Mouse (Mus musculus): Measurements from ENCODE around the gene Trim47.
"Not testable (repeated sequence)": the region's sequence is repeated elsewhere in the genome, so short reads cannot be mapped to it uniquely, and the experiment has no call there.

The Trim47 gene

DNA sequence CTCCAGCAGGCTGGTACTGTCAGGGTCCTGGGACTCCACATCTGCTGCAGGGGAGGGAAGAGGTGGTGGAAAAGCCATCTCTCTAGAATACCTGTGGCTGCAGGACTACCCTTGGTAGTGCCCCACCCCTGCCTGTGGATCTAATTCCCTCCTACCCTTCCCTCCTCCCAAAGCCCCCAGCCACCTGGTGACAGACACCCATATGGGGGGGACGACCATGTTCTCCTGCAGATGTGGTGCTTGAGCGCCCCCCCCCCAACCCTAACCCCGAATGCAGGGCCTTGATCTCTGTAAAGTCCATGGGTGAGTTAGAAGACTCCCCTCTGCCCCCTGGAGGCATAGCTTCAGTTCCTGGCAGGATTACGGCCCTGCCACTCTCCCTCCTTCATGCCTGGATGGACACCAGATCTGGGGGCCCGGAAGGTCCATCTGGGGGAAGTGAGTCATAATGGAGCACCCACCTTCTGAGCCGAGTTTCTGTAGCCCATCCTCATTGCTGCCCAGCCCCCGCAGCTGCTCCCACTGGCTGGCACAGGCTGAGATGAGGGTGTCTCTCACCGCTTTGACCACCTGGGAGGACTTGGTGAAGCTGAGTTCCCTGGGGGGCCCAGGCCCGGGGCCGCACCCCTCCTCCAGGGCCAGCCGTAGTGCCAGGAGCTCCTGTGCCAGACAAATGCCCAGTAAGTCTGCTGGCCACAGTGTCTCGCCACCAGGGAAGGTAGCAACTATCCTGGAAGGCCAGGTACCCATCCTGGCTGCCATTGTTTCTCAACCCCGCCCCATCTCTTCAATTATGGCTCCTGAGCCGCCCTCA is 19.8 kb downstream of the Trim47 start:
- DNase-seq, result peak in 1 of 2 experiments; percentile 23

DNA sequence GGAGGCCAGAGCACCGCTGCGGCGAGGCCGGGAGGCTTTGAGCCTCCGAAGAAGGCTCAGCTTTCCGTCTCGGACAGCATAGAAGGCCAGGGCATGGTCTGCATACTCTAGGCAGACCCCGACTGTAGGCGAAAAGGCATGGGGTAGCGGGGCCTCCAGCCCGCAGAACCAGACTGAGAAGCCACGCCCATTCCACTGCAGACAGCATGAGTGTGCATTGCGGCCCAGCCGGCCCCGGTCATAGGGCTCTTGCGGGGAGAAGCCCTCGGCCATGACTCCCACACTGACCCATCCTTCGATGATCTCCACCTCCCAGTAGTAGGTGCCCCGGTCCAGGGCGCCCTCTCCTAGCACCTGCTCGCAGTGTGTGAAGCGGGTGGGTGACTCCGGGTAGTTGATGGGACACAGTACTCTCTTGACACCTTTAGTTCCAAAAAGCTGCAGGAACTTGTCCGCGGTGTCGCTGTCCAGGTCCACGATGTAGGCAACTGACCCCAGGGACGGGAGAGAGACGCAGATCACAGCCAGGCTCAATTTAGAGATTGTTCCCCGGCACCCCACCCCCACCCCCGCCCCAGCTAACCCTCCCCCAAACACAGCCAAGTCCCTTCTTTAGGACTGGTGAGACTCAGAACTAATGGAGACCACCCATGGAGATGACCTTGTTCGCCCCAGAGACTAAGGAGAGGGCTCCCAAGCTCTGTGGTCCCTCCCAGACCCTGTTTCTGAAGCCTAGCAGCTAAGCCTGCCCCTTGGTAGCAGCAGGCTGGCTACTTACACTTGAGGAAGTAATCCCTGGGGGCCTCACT is 20.7 kb downstream of the Trim47 start:
- no peak for DNase-seq

DNA sequence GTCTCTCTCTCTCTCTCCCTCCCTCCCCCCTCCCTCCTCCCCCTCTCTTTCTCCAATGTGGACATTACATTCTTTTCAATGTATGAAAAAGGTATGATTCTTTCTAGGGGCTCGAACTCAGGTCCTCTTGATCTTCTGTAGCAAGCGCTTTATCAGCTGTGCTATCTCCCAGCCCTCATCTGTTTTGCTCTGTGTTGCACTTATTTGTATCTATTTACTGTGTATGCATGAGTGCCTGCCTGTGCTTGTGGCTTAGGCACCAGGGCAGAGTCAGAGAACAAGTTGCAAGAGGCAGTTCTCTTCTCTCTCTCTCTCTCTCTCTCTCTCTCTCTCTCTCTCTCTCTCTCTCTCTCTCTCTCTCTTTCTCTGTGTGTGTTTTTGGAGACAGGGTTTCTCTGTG is 21.9 kb downstream of the Trim47 start:
- DNase-seq, result no peak

DNA sequence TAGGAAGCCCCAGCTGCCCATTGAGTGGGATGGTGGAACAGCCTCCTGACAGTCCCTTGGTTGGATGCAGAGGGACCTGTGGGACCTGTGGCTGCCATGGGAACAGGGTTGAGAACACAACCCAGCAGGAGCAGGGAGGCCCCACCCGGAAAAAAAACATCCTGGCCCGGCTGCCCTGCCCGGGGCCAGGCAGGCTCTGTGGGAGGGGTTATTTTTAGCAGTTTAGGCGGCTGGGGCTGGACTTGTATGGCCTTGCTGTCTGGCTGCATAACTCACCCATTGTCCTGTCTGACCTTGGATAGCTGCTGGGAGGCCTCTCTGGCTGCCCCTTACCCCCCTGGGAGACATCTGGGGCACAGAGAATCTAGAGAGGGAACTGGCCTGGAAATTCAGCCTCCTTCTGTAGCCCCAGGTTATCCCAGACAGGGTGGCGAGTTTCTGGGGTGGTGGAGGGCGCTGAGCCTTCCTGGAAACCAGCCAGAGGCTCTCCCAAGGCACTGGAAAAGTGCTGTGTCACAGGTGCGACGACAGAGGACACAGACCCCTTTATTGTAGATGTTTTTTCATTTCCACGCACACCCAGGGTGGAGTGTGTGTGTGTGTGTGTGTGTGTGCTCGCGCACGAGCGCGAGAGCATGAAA is 22.9 kb downstream of the Trim47 start:
- DNase-seq, result no peak

DNA sequence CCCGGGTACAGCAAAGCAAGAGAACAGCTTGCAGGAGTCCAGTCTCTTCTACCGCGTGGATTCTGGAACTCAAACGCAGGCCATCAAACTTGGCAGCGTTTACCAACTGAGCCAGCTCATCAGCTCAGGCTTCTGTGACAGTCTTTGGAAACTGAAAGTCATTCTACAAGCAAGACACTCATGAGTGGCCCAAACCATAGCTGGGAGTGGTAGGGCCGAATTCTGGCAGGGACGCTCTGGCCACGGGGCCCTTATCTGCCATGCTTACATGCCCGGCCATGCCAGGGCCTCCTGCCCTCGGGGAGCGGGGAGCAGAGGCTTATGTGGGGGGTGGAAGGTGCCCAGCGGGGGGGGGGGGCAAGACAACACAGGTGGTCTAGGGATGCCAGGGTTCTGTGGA is 23.4 kb downstream of the Trim47 start:
- DNase-seq, result no peak

DNA sequence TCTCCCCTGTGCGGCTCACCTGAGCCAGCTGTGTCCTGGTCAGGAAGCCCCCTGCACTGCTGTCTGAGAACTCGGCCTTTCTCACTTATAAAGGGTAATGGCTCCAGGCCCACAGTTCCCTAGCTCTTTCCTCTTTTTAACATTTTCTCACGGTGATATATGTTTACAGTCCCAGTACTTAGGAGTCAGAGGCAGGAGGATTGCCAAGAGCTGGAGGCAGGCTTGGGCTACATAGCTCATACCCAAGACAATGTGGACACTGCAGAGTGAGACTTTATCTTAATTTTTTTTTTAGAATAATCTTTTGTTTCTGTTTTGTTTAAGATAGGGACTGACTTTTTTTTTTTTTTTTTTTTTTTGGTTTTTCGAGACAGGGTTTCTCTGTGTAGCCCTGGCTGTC is 24.5 kb downstream of the Trim47 start:
- DNase-seq, result no peak

DNA sequence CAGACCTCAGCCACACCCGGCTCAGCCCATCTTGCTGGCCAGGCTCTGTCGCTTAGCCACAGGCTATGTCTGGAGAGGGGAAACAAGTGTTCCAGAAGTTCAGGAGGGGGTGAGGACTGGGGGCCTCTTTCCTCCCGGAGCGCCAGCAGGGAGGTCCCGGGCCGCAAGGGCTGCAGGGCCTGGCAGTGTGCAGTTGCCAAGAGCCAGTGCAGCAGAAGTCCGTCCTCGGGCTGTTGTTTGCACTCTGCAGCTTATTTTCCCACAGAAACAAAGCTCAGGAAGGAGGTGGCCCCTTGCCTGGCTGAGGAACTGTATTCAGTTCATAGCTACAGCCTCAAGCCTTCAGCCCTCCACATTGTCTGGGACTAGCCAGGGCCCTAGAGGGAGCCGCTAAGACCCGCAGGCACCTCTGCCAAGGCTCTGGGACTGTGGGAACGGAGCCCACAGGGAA is 25.1 kb downstream of the Trim47 start:
- peak; percentile 45 to 53 for DNase-seq

DNA sequence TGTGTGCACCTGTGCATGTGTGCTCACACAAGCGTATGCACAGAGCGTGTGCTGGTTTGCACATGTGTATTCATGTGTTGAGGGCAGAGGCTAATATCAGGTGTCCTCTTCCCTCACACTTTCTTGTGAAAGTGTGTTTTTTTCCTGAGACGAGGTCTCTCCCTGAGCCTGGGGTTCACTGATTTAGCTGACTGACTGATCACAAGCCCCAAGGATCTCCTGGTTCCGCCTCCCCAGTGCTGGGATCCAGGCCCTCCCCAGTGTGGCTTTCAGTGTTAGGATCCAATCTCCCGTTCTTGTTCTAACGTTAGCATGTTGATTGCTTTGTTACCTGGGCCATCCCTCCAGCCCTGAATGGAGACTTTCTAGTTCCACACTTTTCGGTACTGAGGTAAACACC is 26.2 kb downstream of the Trim47 start:
- no peak for DNase-seq

DNA sequence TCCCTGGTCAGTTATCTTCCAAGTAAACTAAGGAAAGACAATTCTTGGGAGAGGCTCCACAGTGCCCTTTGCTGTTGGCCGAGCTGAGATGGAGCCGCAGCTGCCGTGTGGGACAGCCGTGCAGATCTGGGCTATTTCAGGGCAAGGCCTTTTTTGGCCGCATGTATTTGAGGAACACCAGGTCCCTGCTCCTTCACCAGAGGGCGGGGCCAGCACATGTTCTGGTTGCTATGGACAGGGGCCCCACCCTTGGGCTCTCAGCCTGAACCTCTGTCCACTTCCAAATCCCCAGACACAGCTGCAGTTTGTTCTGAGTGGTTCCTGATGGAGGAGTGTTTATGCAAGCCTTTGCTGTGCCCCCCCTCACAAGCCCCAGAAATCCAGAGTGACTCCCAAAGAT is 26.6 kb downstream of the Trim47 start:
- no peak for DNase-seq

DNA sequence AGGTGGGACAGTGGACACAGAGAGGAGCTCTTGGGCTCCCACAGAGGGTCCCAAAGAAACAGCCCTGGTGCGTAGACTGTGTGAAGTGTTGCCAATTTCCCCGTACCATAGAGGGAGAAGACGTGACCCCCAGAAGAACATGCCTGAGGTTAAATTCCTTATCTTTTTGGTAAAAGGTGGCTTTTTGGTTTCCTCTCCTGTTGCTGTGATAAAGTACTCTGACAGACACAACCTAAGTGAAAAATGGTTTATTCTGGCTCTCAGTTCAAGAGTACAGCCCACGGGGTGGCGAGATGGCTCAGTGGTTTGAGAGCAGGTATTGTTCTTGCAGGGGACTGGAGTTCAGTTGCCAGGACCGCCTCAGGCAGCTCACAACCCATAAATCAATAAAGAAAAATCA is 27.5 kb downstream of the Trim47 start:
- DNase-seq, result no peak

DNA sequence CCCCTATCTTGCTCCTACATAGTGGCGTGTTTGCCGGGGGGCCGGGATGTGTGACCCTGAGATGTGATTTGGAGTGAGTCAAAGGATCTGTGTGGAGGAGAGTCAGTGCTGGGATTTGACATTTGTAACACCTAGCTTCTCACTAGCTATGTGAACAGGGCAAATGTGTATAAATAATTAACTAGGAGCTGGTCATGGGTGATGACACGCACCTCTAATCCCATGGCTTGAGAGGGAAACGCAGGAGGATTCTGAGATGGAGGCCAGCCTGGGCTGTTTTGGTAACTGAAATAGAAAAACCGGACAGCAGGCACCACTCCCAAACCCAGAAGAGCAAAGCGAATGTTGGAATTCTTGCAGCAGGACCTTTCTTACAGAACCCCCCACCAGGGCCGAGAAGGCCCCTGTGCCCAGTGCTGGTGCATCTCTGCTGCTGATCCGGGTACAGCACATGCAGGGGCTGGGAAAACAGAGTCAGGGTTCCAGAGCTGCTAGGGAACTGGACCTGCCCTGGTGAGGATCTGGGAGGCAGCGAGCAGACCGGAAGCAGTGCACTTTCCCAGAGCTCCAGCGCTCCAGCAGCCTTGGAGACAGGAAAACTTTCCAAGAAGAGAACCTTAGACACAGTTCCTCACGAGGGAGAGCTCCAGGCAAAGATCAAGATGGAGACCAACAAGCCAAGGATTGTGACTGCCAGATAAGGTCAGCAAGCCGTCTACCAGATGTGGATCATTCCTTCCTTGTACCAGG is 28.1 kb downstream of the Trim47 start:
- no peak for DNase-seq

DNA sequence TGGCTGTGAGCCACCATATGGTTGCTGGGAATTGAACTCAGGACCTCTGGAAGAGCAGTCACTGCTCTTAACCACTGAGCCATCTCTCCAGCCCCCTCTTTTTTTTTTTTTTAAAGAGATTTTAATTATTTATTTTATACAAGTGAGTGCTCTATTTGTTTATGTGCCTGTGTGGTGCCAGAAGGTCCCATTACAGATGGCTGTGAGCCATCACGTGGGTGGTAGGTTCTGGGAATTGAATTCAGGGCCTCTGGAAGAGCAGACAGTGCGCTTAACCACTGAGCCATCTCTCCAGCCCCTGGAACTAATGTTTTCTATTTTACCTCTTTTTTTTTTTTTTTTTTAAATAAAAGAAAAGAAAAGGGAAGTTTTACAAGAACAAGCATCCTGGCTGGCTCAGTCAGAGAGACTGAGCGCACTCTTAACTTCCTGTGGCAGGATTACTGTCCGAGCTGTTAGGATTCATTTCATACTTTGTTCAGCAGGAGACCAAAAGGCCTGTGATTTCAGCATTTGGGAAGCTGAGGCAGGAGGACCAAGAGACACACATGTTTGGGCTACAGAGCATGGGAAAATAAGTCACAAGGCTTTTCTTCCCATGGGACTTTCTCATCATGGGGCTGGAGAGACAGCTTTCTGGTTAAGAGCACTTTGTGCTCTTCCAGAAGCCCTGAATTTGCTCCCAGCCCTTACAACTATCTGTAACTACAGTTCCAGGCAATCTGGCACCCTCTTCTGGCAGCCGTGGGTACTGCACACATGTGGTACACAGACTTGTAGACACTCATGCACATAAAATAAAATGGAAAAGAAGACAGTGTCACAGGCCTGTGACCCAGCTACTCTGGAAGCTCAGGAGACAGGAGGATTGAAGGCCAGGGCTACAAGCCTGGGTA is 30.5 kb downstream of the Trim47 start:
- peak in 1 of 2 experiments; percentile 52 for DNase-seq

DNA sequence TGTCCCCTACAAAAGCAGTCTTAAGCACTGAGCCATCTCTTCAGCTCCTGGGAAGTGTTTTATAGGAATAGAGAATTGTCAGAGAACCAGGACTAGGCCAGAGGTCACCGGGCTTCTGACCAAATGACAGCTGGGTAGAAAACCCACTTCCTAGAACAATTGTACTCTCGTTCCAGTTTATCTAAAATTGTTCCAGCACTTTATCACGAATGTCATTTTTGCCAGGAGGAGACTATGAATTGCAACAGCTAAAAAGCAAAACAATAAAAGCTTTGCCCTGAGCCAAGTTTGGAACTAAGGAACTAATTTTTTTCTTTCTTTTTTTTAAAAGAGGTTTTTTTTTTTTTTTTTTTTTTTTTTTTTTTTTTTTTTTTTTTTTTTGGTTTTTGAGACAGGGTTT is 31.4 kb downstream of the Trim47 start:
- DNase-seq, result no peak

DNA sequence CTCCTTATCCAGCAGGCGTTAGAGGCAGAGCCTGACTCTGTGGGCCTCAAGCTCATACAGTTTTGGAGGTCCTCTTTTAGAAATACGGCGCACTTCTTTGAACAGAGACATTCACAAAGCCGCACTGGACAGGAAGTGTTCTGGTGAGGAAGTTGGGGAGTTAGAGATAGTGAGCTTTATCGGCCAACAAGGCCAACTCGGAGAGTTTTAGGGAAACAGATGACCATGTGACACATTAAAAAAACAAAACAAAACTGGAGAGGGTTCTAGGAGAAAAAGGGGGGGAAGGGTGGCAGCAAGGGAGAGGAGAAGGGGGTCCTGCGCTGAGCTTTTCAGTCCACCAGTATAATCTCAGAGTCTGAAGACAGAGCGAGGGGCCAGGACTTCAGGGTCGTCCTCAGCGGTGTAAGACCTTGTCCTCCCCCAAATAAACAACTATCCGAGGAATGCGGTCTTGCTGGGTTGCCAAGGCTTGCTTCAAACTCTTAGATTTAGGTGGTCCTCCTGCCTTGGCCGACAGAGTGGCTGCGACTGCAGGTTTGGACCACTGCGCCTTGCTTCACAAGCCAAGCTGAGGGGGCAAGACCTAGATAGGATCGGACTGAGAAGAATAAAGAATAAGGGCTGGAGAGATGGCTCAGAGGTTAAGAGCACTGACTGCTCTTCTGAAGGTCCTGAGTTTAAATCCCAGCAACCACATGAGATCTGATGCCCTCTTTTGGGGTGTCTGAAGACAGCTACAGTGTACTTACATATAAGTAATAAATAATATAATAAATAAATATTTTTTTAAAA is 33.0 kb downstream of the Trim47 start:
- no peak for DNase-seq

DNA sequence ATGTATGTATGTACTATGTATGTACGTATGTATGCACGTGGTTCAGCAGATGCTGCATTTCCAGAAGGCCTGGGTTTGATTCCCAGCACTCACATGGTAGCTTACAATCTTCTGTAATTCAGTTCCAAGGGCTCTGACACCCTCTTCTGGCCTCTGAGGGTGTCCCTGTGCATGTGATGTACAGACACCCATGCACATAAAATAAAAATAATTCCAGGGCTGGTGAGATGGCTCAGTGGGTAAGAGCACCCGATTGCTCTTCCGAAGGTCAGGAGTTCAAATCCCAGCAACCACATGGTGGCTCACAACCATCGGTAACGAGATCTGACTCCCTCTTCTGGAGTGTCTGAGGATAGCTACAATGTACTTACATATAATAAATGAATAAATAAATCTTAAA is 34.1 kb downstream of the Trim47 start:
- not testable (repeated sequence) for DNase-seq

DNA sequence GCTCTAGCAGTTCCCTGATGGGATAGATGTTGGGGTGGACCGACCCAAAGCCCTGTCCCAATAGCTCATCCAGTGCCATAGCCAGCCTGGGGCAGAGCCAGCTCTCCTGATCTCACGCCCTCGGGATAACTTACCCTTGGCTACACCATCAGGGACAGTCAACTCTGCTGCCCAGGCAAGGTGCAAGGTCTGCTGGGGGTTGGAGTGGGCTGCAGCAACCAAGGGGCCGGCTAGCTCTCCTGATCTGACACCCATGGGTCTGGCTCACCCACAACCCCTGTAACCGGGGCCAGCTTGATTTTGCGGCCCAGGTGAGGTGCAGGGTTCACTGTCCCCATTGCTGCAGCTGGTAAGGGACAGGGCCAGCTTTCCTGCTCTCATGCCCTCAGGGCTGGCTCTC is 35.4 kb downstream of the Trim47 start:
- DNase-seq, result no peak

DNA sequence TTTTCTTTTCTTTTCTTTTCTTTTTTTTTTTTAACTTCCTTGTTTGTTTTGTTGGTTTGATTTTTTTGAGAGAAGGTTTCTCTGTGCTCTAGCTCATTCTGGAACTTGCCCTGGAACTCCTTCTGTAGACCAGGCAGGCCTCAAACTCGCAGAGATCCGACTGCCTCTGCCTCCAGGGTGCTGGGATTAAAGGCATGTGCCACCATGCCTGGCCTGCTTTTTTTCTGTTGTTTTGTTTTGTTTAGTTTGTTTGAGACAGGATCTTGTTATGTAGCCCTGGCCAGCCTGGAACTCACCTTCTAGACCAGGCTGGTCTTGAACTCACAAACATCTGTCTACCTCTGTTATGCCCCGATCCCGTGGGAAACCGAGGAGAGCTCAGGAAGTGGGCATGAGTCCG is 37.5 kb downstream of the Trim47 start:
- no peak for DNase-seq

DNA sequence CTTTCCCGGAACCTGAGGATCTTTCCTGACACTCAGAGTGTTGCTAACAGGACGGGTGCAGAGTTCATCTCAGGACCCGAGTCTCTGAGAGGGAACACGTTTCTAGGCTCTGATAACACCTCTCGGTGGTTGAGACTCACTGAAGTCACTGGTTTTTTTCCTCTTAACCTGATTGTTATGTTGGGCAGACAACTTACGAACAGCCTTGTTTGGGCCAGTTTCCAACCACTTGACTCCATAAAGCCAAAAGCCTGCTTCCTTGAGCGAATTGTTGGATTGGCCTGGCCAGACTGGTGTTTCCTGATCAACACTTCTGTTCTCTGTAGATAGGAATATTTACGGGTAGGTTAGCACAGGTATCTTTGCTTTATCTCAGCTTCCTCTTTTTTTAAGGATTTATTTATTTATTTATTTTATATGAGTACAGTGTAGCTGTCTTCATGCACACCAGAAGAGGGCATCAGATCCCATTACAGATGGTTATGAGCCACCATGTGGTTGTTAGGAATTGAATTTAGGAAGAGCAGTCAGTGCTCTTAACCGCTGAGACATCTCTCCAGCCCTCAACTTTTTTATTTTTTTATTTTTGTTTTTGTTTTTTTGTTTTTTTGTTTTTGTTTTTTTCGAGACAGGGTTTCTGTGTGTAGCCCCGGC is 38.1 kb downstream of the Trim47 start:
- DNase-seq, result no peak

DNA sequence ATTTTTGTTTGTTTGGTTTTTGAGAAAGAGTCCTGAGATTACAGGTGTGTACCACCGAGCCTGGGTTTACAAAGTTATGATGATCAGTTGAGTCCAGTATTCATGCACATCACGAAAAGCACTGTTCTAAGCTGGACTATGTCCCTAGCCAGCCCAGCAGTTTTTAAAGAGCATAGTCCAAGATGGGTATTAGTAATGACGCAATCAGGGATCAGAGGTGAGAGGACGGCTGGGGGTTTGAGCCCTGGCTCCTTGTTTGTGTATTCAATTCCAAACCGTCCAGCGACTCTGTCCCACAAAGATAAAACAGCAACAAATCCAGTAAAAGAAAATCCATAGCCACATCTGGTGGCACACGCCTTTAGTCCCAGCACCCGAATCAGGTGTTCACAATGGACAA is 38.8 kb downstream of the Trim47 start:
- no peak for DNase-seq
